Mouse (Mus musculus): Measurements from ENCODE around the gene Zyx. TPM values are rescaled to one million over a fixed set of nuclear protein-coding genes. Genes with fewer than 3 reads are reported as not detected.

Zyx gene
- polyA plus RNA-seq, 1 experiment, result 42.6 TPM

GRCm38 (mm10) chr6:42348281-42349005 is 987 bp upstream of the Zyx start:
- Histone ChIP-seq H3K27me3 (ENCODE audit: control insufficient read depth, insufficient read depth, low read length, poor library complexity, severe bottlenecking) (no peaks in the 10 kb centered on the region), H3K9me3 (replicated peaks; ENCODE audit: control insufficient read depth, insufficient read depth, low read length, poor library complexity, severe bottlenecking) (no peaks in the 10 kb centered on the region), H3K27ac (ENCODE audit: insufficient read depth, low read length) (no peak overlapping the region), H3K4me1 (ENCODE audit: control insufficient read depth, insufficient read depth, low read length) (peaks cover 8% of the 10 kb centered on the region), H3K36me3 (ENCODE audit: control insufficient read depth, insufficient read depth, low read length, poor library complexity, severe bottlenecking) (no peaks in the 10 kb centered on the region), H3K4me3 (ENCODE audit: low read depth, low read length) (no peak overlapping the region), H3K9ac (ENCODE audit: low read depth, poor library complexity, severe bottlenecking) (no peak overlapping the region; the same call in 1 of the 2 replicates)
- no peak for TF ChIP-seq CTCF (IDR thresholded peaks at IDR 0.05; ENCODE audit: low read depth, low read length)
- no peak for TF ChIP-seq POLR2A (IDR thresholded peaks at IDR 0.05; ENCODE audit: insufficient read depth, low read length)
- TF ChIP-seq EP300 (IDR thresholded peaks at IDR 0.05; ENCODE audit: insufficient read depth, low read depth, low read length), result no peak

GRCm38 (mm10) chr6:42349006-42349425 is 414 bp upstream of the Zyx start:
- Histone ChIP-seq H3K9me3 (replicated peaks; ENCODE audit: control insufficient read depth, insufficient read depth, low read length, poor library complexity, severe bottlenecking) (no peaks in the 10 kb centered on the region), H3K9ac (ENCODE audit: low read depth, poor library complexity, severe bottlenecking) (peak overlapping the region; percentile 83), H3K4me3 (ENCODE audit: low read depth, low read length) (peak overlapping the region; percentile 66), H3K4me1 (ENCODE audit: control insufficient read depth, insufficient read depth, low read length) (peaks cover 8% of the 10 kb centered on the region), H3K27me3 (ENCODE audit: control insufficient read depth, insufficient read depth, low read length, poor library complexity, severe bottlenecking) (no peaks in the 10 kb centered on the region), H3K27ac (ENCODE audit: insufficient read depth, low read length) (0 out of 2 replicates have a peak overlapping the region, but pooled peaks have one; percentile 2), H3K36me3 (ENCODE audit: control insufficient read depth, insufficient read depth, low read length, poor library complexity, severe bottlenecking) (no peaks in the 10 kb centered on the region)
- peak; percentile 42 for TF ChIP-seq CTCF (IDR thresholded peaks at IDR 0.05; ENCODE audit: low read depth, low read length)
- no peak for TF ChIP-seq POLR2A (IDR thresholded peaks at IDR 0.05; ENCODE audit: insufficient read depth, low read length)

- H3K9me3 ChIP-seq (replicated peaks; ENCODE audit: control insufficient read depth, insufficient read depth, low read length, poor library complexity, severe bottlenecking), result no peaks in the 10 kb centered on the region
- TF ChIP-seq EP300 (IDR thresholded peaks at IDR 0.05; ENCODE audit: insufficient read depth, low read depth, low read length) (no peak), CTCF (IDR thresholded peaks at IDR 0.05; ENCODE audit: low read depth, low read length) (no peak), POLR2A (IDR thresholded peaks at IDR 0.05; ENCODE audit: insufficient read depth, low read length) (no peak)
- H3K27me3 ChIP-seq (ENCODE audit: control insufficient read depth, insufficient read depth, low read length, poor library complexity, severe bottlenecking), result no peaks in the 10 kb centered on the region
- H3K36me3 ChIP-seq (ENCODE audit: control insufficient read depth, insufficient read depth, low read length, poor library complexity, severe bottlenecking), result no peaks in the 10 kb centered on the region
- no peak overlapping the region for H3K27ac ChIP-seq (ENCODE audit: insufficient read depth, low read length)
- H3K4me1 ChIP-seq (ENCODE audit: control insufficient read depth, insufficient read depth, low read length), result peaks cover 8% of the 10 kb centered on the region
- peak overlapping the region; percentile 83 for H3K9ac ChIP-seq (ENCODE audit: low read depth, poor library complexity, severe bottlenecking)
- peak overlapping the region; percentile 80 for H3K4me3 ChIP-seq (ENCODE audit: low read depth, low read length)
Measured at GRCm38 (mm10) chr6:42350021-42350967, 864 bp downstream of the Zyx start.

- Histone ChIP-seq H3K9ac (ENCODE audit: low read depth, poor library complexity, severe bottlenecking) (peak overlapping the region; percentile 83), H3K9me3 (replicated peaks; ENCODE audit: control insufficient read depth, insufficient read depth, low read length, poor library complexity, severe bottlenecking) (no peaks in the 10 kb centered on the region), H3K27me3 (ENCODE audit: control insufficient read depth, insufficient read depth, low read length, poor library complexity, severe bottlenecking) (no peaks in the 10 kb centered on the region), H3K27ac (ENCODE audit: insufficient read depth, low read length) (no peak overlapping the region), H3K4me1 (ENCODE audit: control insufficient read depth, insufficient read depth, low read length) (peaks cover 8% of the 10 kb centered on the region), H3K36me3 (ENCODE audit: control insufficient read depth, insufficient read depth, low read length, poor library complexity, severe bottlenecking) (no peaks in the 10 kb centered on the region), H3K4me3 (ENCODE audit: low read depth, low read length) (peak overlapping the region; percentile 80)
- TF ChIP-seq CTCF (IDR thresholded peaks at IDR 0.05; ENCODE audit: low read depth, low read length), result no peak
- TF ChIP-seq EP300 (IDR thresholded peaks at IDR 0.05; ENCODE audit: insufficient read depth, low read depth, low read length), result no peak
- TF ChIP-seq POLR2A (IDR thresholded peaks at IDR 0.05; ENCODE audit: insufficient read depth, low read length), result no peak
Measured at GRCm38 (mm10) chr6:42350968-42351775, 1.7 kb downstream of the Zyx start.

GRCm38 (mm10) chr6:42351776-42352485 is 2.5 kb downstream of the Zyx start:
- H3K36me3 ChIP-seq (ENCODE audit: control insufficient read depth, insufficient read depth, low read length, poor library complexity, severe bottlenecking), result no peaks in the 10 kb centered on the region
- H3K27ac ChIP-seq (ENCODE audit: insufficient read depth, low read length), result no peak overlapping the region
- no peak overlapping the region for H3K9ac ChIP-seq (ENCODE audit: low read depth, poor library complexity, severe bottlenecking)
- H3K27me3 ChIP-seq (ENCODE audit: control insufficient read depth, insufficient read depth, low read length, poor library complexity, severe bottlenecking), result no peaks in the 10 kb centered on the region
- H3K9me3 ChIP-seq (replicated peaks; ENCODE audit: control insufficient read depth, insufficient read depth, low read length, poor library complexity, severe bottlenecking), result no peaks in the 10 kb centered on the region
- TF ChIP-seq POLR2A (IDR thresholded peaks at IDR 0.05; ENCODE audit: insufficient read depth, low read length) (no peak), EP300 (IDR thresholded peaks at IDR 0.05; ENCODE audit: insufficient read depth, low read depth, low read length) (no peak), CTCF (IDR thresholded peaks at IDR 0.05; ENCODE audit: low read depth, low read length) (no peak)
- H3K4me1 ChIP-seq (ENCODE audit: control insufficient read depth, insufficient read depth, low read length), result peaks cover 8% of the 10 kb centered on the region
- H3K4me3 ChIP-seq (ENCODE audit: low read depth, low read length), result no peak overlapping the region
